Mouse (Mus musculus) Muller cell, postnatal 12 days (primary cell): ENCODE measurements at regions not wholly inside any gene's neighbourhood (a gene's known extent, or its start where the extent isn't known, plus 50 kb on each side); places are given as distances from the start of the nearest gene placed in this dataset.

Source experiments
- DNase-seq: peaks from one replicate; pipeline ENCODE4 v3.0.0-alpha.2; 2015; ENCODE audit errors: inconsistent ontology term

GRCm38 (mm10) chr6:49990522-49990858 lies 119.6 kb upstream of the Mpp6 start:
- DNase-seq: no peak

GRCm38 (mm10) chr6:49999365-49999764 lies 110.7 kb upstream of the Mpp6 start:
- peak; percentile 13 for DNase-seq

- DNase-seq: no peak
Observed at GRCm38 (mm10) chr6:50008074-50008473, 102.0 kb upstream of the Mpp6 start.

- DNase-seq: no peak
Observed at GRCm38 (mm10) chr6:50008869-50009268, 101.2 kb upstream of the Mpp6 start.

- DNase-seq: no peak
Observed at GRCm38 (mm10) chr6:50009339-50009738, 100.7 kb upstream of the Mpp6 start.

- no peak for DNase-seq
Observed at GRCm38 (mm10) chr6:50009856-50010255, 100.2 kb upstream of the Mpp6 start.

GRCm38 (mm10) chr6:50011071-50011470 lies 99.0 kb upstream of the Mpp6 start:
- DNase-seq: no peak

GRCm38 (mm10) chr6:50011746-50012453 lies 98.1 kb upstream of the Mpp6 start:
- no peak for DNase-seq

GRCm38 (mm10) chr6:50013067-50013466 lies 97.0 kb upstream of the Mpp6 start:
- no peak for DNase-seq

- no peak for DNase-seq
Observed at GRCm38 (mm10) chr6:50013842-50014241, 96.2 kb upstream of the Mpp6 start.

- DNase-seq: no peak
Observed at GRCm38 (mm10) chr6:50027981-50028380, 82.1 kb upstream of the Mpp6 start.

GRCm38 (mm10) chr6:50029895-50030515 lies 80.0 kb upstream of the Mpp6 start:
- no peak for DNase-seq

- DNase-seq: no peak
Observed at GRCm38 (mm10) chr6:50031356-50031755, 78.7 kb upstream of the Mpp6 start.

GRCm38 (mm10) chr6:50032894-50033595 lies 77.0 kb upstream of the Mpp6 start:
- DNase-seq: peak; percentile 26

- peak; percentile 40 for DNase-seq
Observed at GRCm38 (mm10) chr6:50037614-50038013, 72.4 kb upstream of the Mpp6 start.

GRCm38 (mm10) chr6:50038369-50038768 lies 71.7 kb upstream of the Mpp6 start:
- no peak for DNase-seq

GRCm38 (mm10) chr6:50041044-50041443 lies 69.0 kb upstream of the Mpp6 start:
- DNase-seq: no peak

GRCm38 (mm10) chr6:50042127-50042526 lies 67.9 kb upstream of the Mpp6 start:
- no peak for DNase-seq

- DNase-seq: peak; percentile 71
Observed at GRCm38 (mm10) chr6:50044165-50044564, 65.9 kb upstream of the Mpp6 start.

- DNase-seq: no peak
Observed at GRCm38 (mm10) chr6:50046721-50047120, 63.3 kb upstream of the Mpp6 start.

GRCm38 (mm10) chr6:50052416-50052815 lies 57.6 kb upstream of the Mpp6 start:
- DNase-seq: no peak

- DNase-seq: peak; percentile 82
Observed at GRCm38 (mm10) chr6:50053086-50053485, 57.0 kb upstream of the Mpp6 start.

- no peak for DNase-seq
Observed at GRCm38 (mm10) chr6:50054233-50054632, 55.8 kb upstream of the Mpp6 start.
